Comparison of ENCODE assay signal across 16 mouse cellular contexts in genomic region chr4:22667733-22668381, GRCm38 (mm10).
DNase-seq lines count a peak whose midpoint lies in the region; ATAC-seq and TF ChIP-seq lines count a peak whose summit lies in the region.
"Had no signal": no experiment of that assay in that cellular context is flagged by ENCODE, and none has a peak within 500 bp of the region (broad histone marks: within the 10 kb centered on the region; RNA-seq: fewer than 3 reads in every experiment).

No protein-coding gene starts in this region.

- no peak overlapping the region for H3K4me2 ChIP-seq in embryonic facial prominence, embryonic 12.5 days (replicated peaks)
- peak overlapping the region; percentile 41 for H3K4me2 ChIP-seq in hindbrain, embryonic 13.5 days
- peak overlapping the region; percentile 29; the same call in 1 of the 2 replicates for H3K4me2 ChIP-seq in midbrain, postnatal 0 days (ENCODE audit: low read depth, low read length, poor library complexity, severe bottlenecking)
- H3K4me2 ChIP-seq: embryonic facial prominence, embryonic 15.5 days had no signal

- ATAC-seq in embryonic facial prominence, embryonic 12.5 days (ENCODE audit: insufficient number of reproducible peaks, insufficient read depth, low FRiP score, low TSS enrichment), result 0 out of 2 replicates have a peak, but pooled peaks have one; percentile 56
- ATAC-seq in hindbrain, embryonic 13.5 days (ENCODE audit: low FRiP score), result no peak
- peak; percentile 54; the same call in 1 of the 2 replicates for ATAC-seq in midbrain, postnatal 0 days (ENCODE audit: low FRiP score)
- no peak for ATAC-seq in monocyte, adult 5-6 weeks (replicated peaks; ENCODE audit: insufficient number of reproducible peaks, low FRiP score, low TSS enrichment, poor library complexity, severe bottlenecking)
- ATAC-seq: intestine, postnatal 0 days; liver, postnatal 0 days had no signal

- no peaks in the 10 kb centered on the region for H3K36me3 ChIP-seq in embryonic facial prominence, embryonic 12.5 days
- no peaks in the 10 kb centered on the region for H3K36me3 ChIP-seq in hindbrain, embryonic 13.5 days
- no peaks in the 10 kb centered on the region for H3K36me3 ChIP-seq in midbrain, postnatal 0 days (ENCODE audit: insufficient read depth, low read length)
- H3K36me3 ChIP-seq: embryonic facial prominence, embryonic 15.5 days had no signal

- DNase-seq in ES-CJ7 (ENCODE audit: low read depth, low spot score), result peak; percentile 72
- no peak for DNase-seq in midbrain, postnatal 0 days (ENCODE audit: low spot score)
- DNase-seq in thymus, postnatal 10 days (ENCODE audit: low spot score in 2 of 2), result no peak
- DNase-seq in right cerebral cortex, adult 18-20 months, result no peak
- no peak for DNase-seq in frontal cortex, postnatal 10 days (ENCODE audit: low spot score in 2 of 2)
- DNase-seq: adrenal gland, postnatal 14 days; cerebellum, adult 11-12 months; liver, postnatal 0 days; right cerebral cortex, postnatal 25 days had no signal

- H3K4me1 ChIP-seq in embryonic facial prominence, embryonic 12.5 days, result no peaks in the 10 kb centered on the region
- peaks cover 5% of the 10 kb centered on the region for H3K4me1 ChIP-seq in hindbrain, embryonic 13.5 days (replicated peaks)
- H3K4me1 ChIP-seq in midbrain, postnatal 0 days (ENCODE audit: insufficient read depth, low read length), result no peaks in the 10 kb centered on the region
- H3K4me1 ChIP-seq: embryonic facial prominence, embryonic 15.5 days had no signal

- H3K9ac ChIP-seq in embryonic facial prominence, embryonic 12.5 days, result no peak overlapping the region
- H3K9ac ChIP-seq in hindbrain, embryonic 13.5 days, result no peak overlapping the region
- H3K9ac ChIP-seq in midbrain, postnatal 0 days (replicated peaks; ENCODE audit: low read length, poor library complexity, severe bottlenecking), result no peak overlapping the region; the same call in 1 of the 2 replicates
- H3K9ac ChIP-seq: embryonic facial prominence, embryonic 15.5 days; liver, postnatal 0 days had no signal

- 9% methylated on average over 7 of the region's 7 CpGs for WGBS in embryonic facial prominence, embryonic 12.5 days
- WGBS in hindbrain, embryonic 13.5 days, result 3% methylated on average over 7 of the region's 7 CpGs
- WGBS in midbrain, postnatal 0 days, result 4% methylated on average over 7 of the region's 7 CpGs

- H3K27me3 ChIP-seq in embryonic facial prominence, embryonic 12.5 days, result no peaks in the 10 kb centered on the region
- H3K27me3 ChIP-seq in hindbrain, embryonic 13.5 days, result no peaks in the 10 kb centered on the region
- no peaks in the 10 kb centered on the region for H3K27me3 ChIP-seq in midbrain, postnatal 0 days (ENCODE audit: insufficient read depth, low read length)
- H3K27me3 ChIP-seq: embryonic facial prominence, embryonic 15.5 days had no signal

- H3K9me3 ChIP-seq in embryonic facial prominence, embryonic 12.5 days, result no peaks in the 10 kb centered on the region
- H3K9me3 ChIP-seq in hindbrain, embryonic 13.5 days, result no peaks in the 10 kb centered on the region
- H3K9me3 ChIP-seq in midbrain, postnatal 0 days (ENCODE audit: low read length), result no peaks in the 10 kb centered on the region
- H3K9me3 ChIP-seq: embryonic facial prominence, embryonic 15.5 days had no signal

- H3K4me3 ChIP-seq in embryonic facial prominence, embryonic 12.5 days, result no peak overlapping the region
- no peak overlapping the region for H3K4me3 ChIP-seq in hindbrain, embryonic 13.5 days
- H3K4me3 ChIP-seq in midbrain, postnatal 0 days (ENCODE audit: low read depth, low read length), result peak overlapping the region; percentile 2; the same call in 1 of the 2 replicates
- H3K4me3 ChIP-seq: embryonic facial prominence, embryonic 15.5 days; layer of hippocampus, adult 2 months had no signal

- H3K27ac ChIP-seq in embryonic facial prominence, embryonic 12.5 days, result no peak overlapping the region
- no peak overlapping the region for H3K27ac ChIP-seq in hindbrain, embryonic 13.5 days
- no peak overlapping the region for H3K27ac ChIP-seq in midbrain, postnatal 0 days (ENCODE audit: low read depth, low read length)
- H3K27ac ChIP-seq: embryonic facial prominence, embryonic 15.5 days; layer of hippocampus, adult 2 months; stomach, postnatal 0 days had no signal

- TF ChIP-seq CTCF in midbrain, postnatal 0 days (IDR thresholded peaks at IDR 0.05), result no peak

Comparison
In these comparisons a context has a peak if more than half of its experiments do, and no peak if none do; other contexts are left out.
1. ATAC-seq: peak in embryonic facial prominence, embryonic 12.5 days (single experiment) and midbrain, postnatal 0 days (single experiment); none in hindbrain, embryonic 13.5 days (single experiment) and monocyte, adult 5-6 weeks (single experiment).